Mouse (Mus musculus) intestine, postnatal 0 days (tissue): ENCODE measurements around the gene Epb41l2. TPM values are rescaled to one million over a fixed set of nuclear protein-coding genes. Genes with fewer than 3 reads are reported as not detected.

Experiments used
- ATAC-seq: fragments of 200-750 bp; cut with Nextera tagmentation; 2 replicates; pipeline ENCODE4 v1.8.0; 2017; ENCODE audit warnings: mild to moderate bottlenecking, moderate TSS enrichment, moderate library complexity
- H3K27ac ChIP-seq: fragments of 300-500 bp; sonication (generic); 2 replicates; pipeline ENCODE4 v1.5.1; 2014; ENCODE audit warnings: mild to moderate bottlenecking, low read depth, low read length, moderate library complexity
- H3K27me3 ChIP-seq: fragments of 300-500 bp; sonication (generic); replicated peaks from 2 replicates; pipeline ENCODE4 v1.6.1; 2014; ENCODE audit warnings: low read length, mixed read lengths; ENCODE audit not compliant: control insufficient read depth, insufficient read depth
- H3K36me3 ChIP-seq: fragments of 300-500 bp; sonication (generic); 2 replicates; pipeline ENCODE4 v1.6.1; 2014; ENCODE audit warnings: mild to moderate bottlenecking, moderate library complexity; ENCODE audit not compliant: control insufficient read depth, insufficient read depth
- H3K4me1 ChIP-seq: fragments of 300-500 bp; sonication (generic); replicated peaks from 2 replicates; pipeline ENCODE4 v1.6.1; 2014; ENCODE audit warnings: antibody characterized with exemption, low read length, mixed read lengths; ENCODE audit not compliant: control insufficient read depth, insufficient read depth
- H3K4me2 ChIP-seq: fragments of 300-500 bp; sonication (generic); replicated peaks from 2 replicates; pipeline ENCODE4 v1.6.1; 2014; ENCODE audit warnings: low read depth, mild to moderate bottlenecking, moderate library complexity
- H3K4me3 ChIP-seq: fragments of 300-500 bp; sonication (generic); 2 replicates; pipeline ENCODE4 v1.5.1; 2014; ENCODE audit warnings: low read depth, low read length
- H3K9ac ChIP-seq: fragments of 300-500 bp; sonication (generic); 2 replicates; pipeline ENCODE4 v1.6.1; 2014; ENCODE audit warnings: mild to moderate bottlenecking, low read depth, low read length
- H3K9me3 ChIP-seq: fragments of 300-500 bp; sonication (generic); 2 replicates; pipeline ENCODE4 v1.6.1; 2016; ENCODE audit warnings: mixed run types; ENCODE audit not compliant: control insufficient read depth
- CTCF ChIP-seq: sonication (generic); IDR thresholded peaks from 2 replicates; pipeline ENCODE4 v1.5.1; 2016; ENCODE audit warnings: low read depth, mild to moderate bottlenecking, control low read depth, antibody characterized with exemption, moderate library complexity
- WGBS: fragments of 180-500 bp; shearing (Covaris S2); extraction: QIAGEN DNeasy Blood & Tissue Kit; methylation state at CpG from one replicate; pipeline ENCODE4 v1.1.7; 2014; 5-methylcytosine and 5-hydroxymethylcytosine counted together
- polyA plus RNA-seq: library from polyadenylated mRNA; unstranded; fragments of >200 nt; fragmentation: Nextera tagmentation; extraction: Ambion mirVana; gene quantifications from 2 replicates; pipeline ENCODE4 v1.2.1, GENCODE M21; 2015

Epb41l2 gene
- polyA plus RNA-seq, 1 experiment from 2014 or later, result 13.8 TPM

GRCm38 (mm10) chr10:25384391-25384790, 24.8 kb downstream of the Epb41l2 start:
- no peaks in the 10 kb centered on the region for H3K36me3 ChIP-seq
- 94% methylated on average over 10 of the region's 10 CpGs for WGBS
- no peak overlapping the region for H3K4me2 ChIP-seq
- no peaks in the 10 kb centered on the region for H3K9me3 ChIP-seq
- H3K4me1 ChIP-seq, result no peaks in the 10 kb centered on the region
- TF ChIP-seq CTCF, result no peak
- H3K4me3 ChIP-seq, result no peak overlapping the region
- no peaks in the 10 kb centered on the region for H3K27me3 ChIP-seq
- no peak overlapping the region for H3K9ac ChIP-seq
- no peak for ATAC-seq
- no peak overlapping the region for H3K27ac ChIP-seq

- no peaks in the 10 kb centered on the region for H3K4me1 ChIP-seq
- 63% methylated on average over 13 of the region's 13 CpGs for WGBS
- no peak overlapping the region for H3K9ac ChIP-seq
- no peak overlapping the region for H3K4me3 ChIP-seq
- no peaks in the 10 kb centered on the region for H3K36me3 ChIP-seq
- no peak overlapping the region for H3K27ac ChIP-seq
- TF ChIP-seq CTCF, result no peak
- H3K4me2 ChIP-seq, result no peak overlapping the region
- ATAC-seq, result no peak
- H3K27me3 ChIP-seq, result no peaks in the 10 kb centered on the region
- no peaks in the 10 kb centered on the region for H3K9me3 ChIP-seq
Measured at GRCm38 (mm10) chr10:25385811-25386580, 26.4 kb downstream of the Epb41l2 start.

GRCm38 (mm10) chr10:25386868-25387267, 27.3 kb downstream of the Epb41l2 start:
- no peak for ATAC-seq
- TF ChIP-seq CTCF, result no peak
- Histone ChIP-seq H3K36me3 (no peaks in the 10 kb centered on the region), H3K4me2 (no peak overlapping the region), H3K9me3 (no peaks in the 10 kb centered on the region), H3K4me3 (no peak overlapping the region), H3K4me1 (no peaks in the 10 kb centered on the region), H3K9ac (no peak overlapping the region), H3K27ac (no peak overlapping the region), H3K27me3 (no peaks in the 10 kb centered on the region)
- 70% methylated on average over 4 of the region's 4 CpGs for WGBS

GRCm38 (mm10) chr10:25387268-25387667, 27.7 kb downstream of the Epb41l2 start:
- H3K4me1 ChIP-seq, result no peaks in the 10 kb centered on the region
- H3K27me3 ChIP-seq, result no peaks in the 10 kb centered on the region
- WGBS, result 50% methylated on average over 4 of the region's 4 CpGs
- no peaks in the 10 kb centered on the region for H3K9me3 ChIP-seq
- no peak overlapping the region for H3K27ac ChIP-seq
- H3K36me3 ChIP-seq, result no peaks in the 10 kb centered on the region
- TF ChIP-seq CTCF, result no peak
- no peak overlapping the region for H3K9ac ChIP-seq
- no peak overlapping the region for H3K4me3 ChIP-seq
- ATAC-seq, result no peak
- H3K4me2 ChIP-seq, result no peak overlapping the region

- 89% methylated on average over 7 of the region's 7 CpGs for WGBS
- no peak overlapping the region for H3K4me3 ChIP-seq
- H3K27me3 ChIP-seq, result no peaks in the 10 kb centered on the region
- no peak for ATAC-seq
- no peak overlapping the region for H3K27ac ChIP-seq
- TF ChIP-seq CTCF, result no peak
- H3K36me3 ChIP-seq, result no peaks in the 10 kb centered on the region
- no peaks in the 10 kb centered on the region for H3K9me3 ChIP-seq
- H3K4me2 ChIP-seq, result no peak overlapping the region
- no peak overlapping the region for H3K9ac ChIP-seq
- 0 out of 2 replicates have a peak, but pooled peaks cover 1% of the 10 kb centered on the region for H3K4me1 ChIP-seq
Measured at GRCm38 (mm10) chr10:25392786-25393185, 33.2 kb downstream of the Epb41l2 start.

GRCm38 (mm10) chr10:25393721-25394120, 34.1 kb downstream of the Epb41l2 start:
- no peak overlapping the region for H3K27ac ChIP-seq
- no peak overlapping the region for H3K9ac ChIP-seq
- H3K36me3 ChIP-seq, result no peaks in the 10 kb centered on the region
- H3K27me3 ChIP-seq, result no peaks in the 10 kb centered on the region
- no peaks in the 10 kb centered on the region for H3K9me3 ChIP-seq
- H3K4me2 ChIP-seq, result no peak overlapping the region
- no peak for TF ChIP-seq CTCF
- H3K4me3 ChIP-seq, result no peak overlapping the region
- H3K4me1 ChIP-seq, result peaks cover 6% of the 10 kb centered on the region; the same call in 1 of the 2 replicates
- 90% methylated on average over 1 of the region's 1 CpGs for WGBS
- no peak for ATAC-seq
